Mouse (Mus musculus): ENCODE measurements at regions not wholly inside any gene's neighbourhood (a gene's known extent, or its start where the extent isn't known, plus 50 kb on each side); places are given as distances from the start of the nearest gene placed in this dataset.
A peak's percentile ranks its signal among the peaks of the same experiment; 100 is the strongest.

GRCm38 (mm10) chr9:80961818-80962217, 496.5 kb upstream of the Impg1 start:
- 86% methylated on average over 2 of the region's 2 CpGs for WGBS
- H3K4me2 ChIP-seq (ENCODE audit: low read depth, low read length), result no peak overlapping the region
- no peak overlapping the region for H3K27ac ChIP-seq (ENCODE audit: low read length)
- no peaks in the 10 kb centered on the region for H3K27me3 ChIP-seq (replicated peaks; ENCODE audit: control insufficient read depth, insufficient read depth, low read length)
- no peaks in the 10 kb centered on the region for H3K9me3 ChIP-seq (ENCODE audit: control insufficient read depth, low read length)
- no peak overlapping the region for H3K4me3 ChIP-seq (ENCODE audit: low read length)
- H3K36me3 ChIP-seq (ENCODE audit: control insufficient read depth, insufficient read depth, low read length), result no peaks in the 10 kb centered on the region
- no peak for ATAC-seq
- no peak overlapping the region for H3K9ac ChIP-seq (ENCODE audit: low read depth, low read length)
- no peaks in the 10 kb centered on the region for H3K4me1 ChIP-seq (ENCODE audit: control insufficient read depth, insufficient read depth, low read length)

GRCm38 (mm10) chr9:80942991-80943390, 477.7 kb upstream of the Impg1 start:
- Histone ChIP-seq H3K36me3 (ENCODE audit: control insufficient read depth, insufficient read depth, low read length) (no peaks in the 10 kb centered on the region), H3K4me2 (ENCODE audit: low read depth, low read length) (no peak overlapping the region), H3K9ac (ENCODE audit: low read depth, low read length) (no peak overlapping the region), H3K27me3 (replicated peaks; ENCODE audit: control insufficient read depth, insufficient read depth, low read length) (no peaks in the 10 kb centered on the region), H3K27ac (ENCODE audit: low read length) (no peak overlapping the region), H3K4me1 (ENCODE audit: control insufficient read depth, insufficient read depth, low read length) (no peaks in the 10 kb centered on the region), H3K4me3 (ENCODE audit: low read length) (no peak overlapping the region), H3K9me3 (ENCODE audit: control insufficient read depth, low read length) (no peaks in the 10 kb centered on the region)
- ATAC-seq, result no peak
- WGBS, result 68% methylated on average over 2 of the region's 2 CpGs

GRCm38 (mm10) chr9:80941424-80941823, 476.1 kb upstream of the Impg1 start:
- H3K4me2 ChIP-seq (ENCODE audit: low read depth, low read length), result no peak overlapping the region
- H3K4me3 ChIP-seq (ENCODE audit: low read length), result no peak overlapping the region
- H3K4me1 ChIP-seq (ENCODE audit: control insufficient read depth, insufficient read depth, low read length), result no peaks in the 10 kb centered on the region
- H3K27ac ChIP-seq (ENCODE audit: low read length), result no peak overlapping the region
- no peaks in the 10 kb centered on the region for H3K9me3 ChIP-seq (ENCODE audit: control insufficient read depth, low read length)
- no peak for ATAC-seq
- no peaks in the 10 kb centered on the region for H3K27me3 ChIP-seq (replicated peaks; ENCODE audit: control insufficient read depth, insufficient read depth, low read length)
- WGBS, result 70% methylated on average over 2 of the region's 2 CpGs
- no peaks in the 10 kb centered on the region for H3K36me3 ChIP-seq (ENCODE audit: control insufficient read depth, insufficient read depth, low read length)
- no peak overlapping the region for H3K9ac ChIP-seq (ENCODE audit: low read depth, low read length)

GRCm38 (mm10) chr9:80938238-80938637, 473.0 kb upstream of the Impg1 start:
- Histone ChIP-seq H3K4me2 (ENCODE audit: low read depth, low read length) (no peak overlapping the region), H3K9me3 (ENCODE audit: control insufficient read depth, low read length) (no peaks in the 10 kb centered on the region), H3K27me3 (replicated peaks; ENCODE audit: control insufficient read depth, insufficient read depth, low read length) (no peaks in the 10 kb centered on the region), H3K4me3 (ENCODE audit: low read length) (no peak overlapping the region), H3K4me1 (ENCODE audit: control insufficient read depth, insufficient read depth, low read length) (no peaks in the 10 kb centered on the region), H3K27ac (ENCODE audit: low read length) (no peak overlapping the region), H3K9ac (ENCODE audit: low read depth, low read length) (no peak overlapping the region), H3K36me3 (ENCODE audit: control insufficient read depth, insufficient read depth, low read length) (no peaks in the 10 kb centered on the region)
- no peak for ATAC-seq

- 77% methylated on average over 2 of the region's 2 CpGs for WGBS
- no peaks in the 10 kb centered on the region for H3K36me3 ChIP-seq (ENCODE audit: control insufficient read depth, insufficient read depth, low read length)
- no peaks in the 10 kb centered on the region for H3K4me1 ChIP-seq (ENCODE audit: control insufficient read depth, insufficient read depth, low read length)
- no peak overlapping the region for H3K4me3 ChIP-seq (ENCODE audit: low read length)
- no peak overlapping the region for H3K4me2 ChIP-seq (ENCODE audit: low read depth, low read length)
- no peak overlapping the region for H3K9ac ChIP-seq (ENCODE audit: low read depth, low read length)
- H3K9me3 ChIP-seq (ENCODE audit: control insufficient read depth, low read length), result no peaks in the 10 kb centered on the region
- H3K27ac ChIP-seq (ENCODE audit: low read length), result no peak overlapping the region
- no peaks in the 10 kb centered on the region for H3K27me3 ChIP-seq (replicated peaks; ENCODE audit: control insufficient read depth, insufficient read depth, low read length)
- no peak for ATAC-seq
Measured at GRCm38 (mm10) chr9:80930628-80931027, 465.3 kb upstream of the Impg1 start.

GRCm38 (mm10) chr9:80920304-80920703, 455.0 kb upstream of the Impg1 start:
- H3K9me3 ChIP-seq (ENCODE audit: control insufficient read depth, low read length), result no peaks in the 10 kb centered on the region
- no peak overlapping the region for H3K4me3 ChIP-seq (ENCODE audit: low read length)
- peak; percentile 71 for ATAC-seq
- no peak overlapping the region for H3K9ac ChIP-seq (ENCODE audit: low read depth, low read length)
- 62% methylated on average over 1 of the region's 1 CpGs for WGBS
- no peak overlapping the region for H3K27ac ChIP-seq (ENCODE audit: low read length)
- no peaks in the 10 kb centered on the region for H3K4me1 ChIP-seq (ENCODE audit: control insufficient read depth, insufficient read depth, low read length)
- no peaks in the 10 kb centered on the region for H3K36me3 ChIP-seq (ENCODE audit: control insufficient read depth, insufficient read depth, low read length)
- no peak overlapping the region for H3K4me2 ChIP-seq (ENCODE audit: low read depth, low read length)
- no peaks in the 10 kb centered on the region for H3K27me3 ChIP-seq (replicated peaks; ENCODE audit: control insufficient read depth, insufficient read depth, low read length)

- H3K9ac ChIP-seq (ENCODE audit: low read depth, low read length), result no peak overlapping the region
- H3K4me3 ChIP-seq (ENCODE audit: low read length), result no peak overlapping the region
- H3K4me2 ChIP-seq (ENCODE audit: low read depth, low read length), result no peak overlapping the region
- H3K27ac ChIP-seq (ENCODE audit: low read length), result no peak overlapping the region
- ATAC-seq, result no peak
- no peaks in the 10 kb centered on the region for H3K9me3 ChIP-seq (ENCODE audit: control insufficient read depth, low read length)
- H3K4me1 ChIP-seq (ENCODE audit: control insufficient read depth, insufficient read depth, low read length), result no peaks in the 10 kb centered on the region
- 80% methylated on average over 2 of the region's 2 CpGs for WGBS
- no peaks in the 10 kb centered on the region for H3K36me3 ChIP-seq (ENCODE audit: control insufficient read depth, insufficient read depth, low read length)
- H3K27me3 ChIP-seq (replicated peaks; ENCODE audit: control insufficient read depth, insufficient read depth, low read length), result no peaks in the 10 kb centered on the region
Measured at GRCm38 (mm10) chr9:80913867-80914266, 448.6 kb upstream of the Impg1 start.

GRCm38 (mm10) chr9:80912177-80912576, 446.9 kb upstream of the Impg1 start:
- no peak overlapping the region for H3K27ac ChIP-seq (ENCODE audit: low read length)
- no peaks in the 10 kb centered on the region for H3K27me3 ChIP-seq (replicated peaks; ENCODE audit: control insufficient read depth, insufficient read depth, low read length)
- no peaks in the 10 kb centered on the region for H3K36me3 ChIP-seq (ENCODE audit: control insufficient read depth, insufficient read depth, low read length)
- H3K4me3 ChIP-seq (ENCODE audit: low read length), result no peak overlapping the region
- H3K4me1 ChIP-seq (ENCODE audit: control insufficient read depth, insufficient read depth, low read length), result no peaks in the 10 kb centered on the region
- no peaks in the 10 kb centered on the region for H3K9me3 ChIP-seq (ENCODE audit: control insufficient read depth, low read length)
- H3K9ac ChIP-seq (ENCODE audit: low read depth, low read length), result no peak overlapping the region
- H3K4me2 ChIP-seq (ENCODE audit: low read depth, low read length), result no peak overlapping the region
- no peak for ATAC-seq

GRCm38 (mm10) chr9:80866807-80867206, 401.5 kb upstream of the Impg1 start:
- no peak overlapping the region for H3K27ac ChIP-seq (ENCODE audit: low read length)
- no peaks in the 10 kb centered on the region for H3K27me3 ChIP-seq (replicated peaks; ENCODE audit: control insufficient read depth, insufficient read depth, low read length)
- no peak for ATAC-seq
- H3K9me3 ChIP-seq (ENCODE audit: control insufficient read depth, low read length), result no peaks in the 10 kb centered on the region
- no peak overlapping the region for H3K4me2 ChIP-seq (ENCODE audit: low read depth, low read length)
- 74% methylated on average over 4 of the region's 4 CpGs for WGBS
- H3K4me1 ChIP-seq (ENCODE audit: control insufficient read depth, insufficient read depth, low read length), result no peaks in the 10 kb centered on the region
- H3K36me3 ChIP-seq (ENCODE audit: control insufficient read depth, insufficient read depth, low read length), result no peaks in the 10 kb centered on the region
- H3K9ac ChIP-seq (ENCODE audit: low read depth, low read length), result no peak overlapping the region
- no peak overlapping the region for H3K4me3 ChIP-seq (ENCODE audit: low read length)

- no peak overlapping the region for H3K9ac ChIP-seq (ENCODE audit: low read depth, low read length)
- no peak overlapping the region for H3K4me2 ChIP-seq (ENCODE audit: low read depth, low read length)
- no peak overlapping the region for H3K4me3 ChIP-seq (ENCODE audit: low read length)
- H3K4me1 ChIP-seq (ENCODE audit: control insufficient read depth, insufficient read depth, low read length), result no peaks in the 10 kb centered on the region
- H3K27me3 ChIP-seq (replicated peaks; ENCODE audit: control insufficient read depth, insufficient read depth, low read length), result no peaks in the 10 kb centered on the region
- WGBS, result 60% methylated on average over 2 of the region's 2 CpGs
- no peak overlapping the region for H3K27ac ChIP-seq (ENCODE audit: low read length)
- H3K36me3 ChIP-seq (ENCODE audit: control insufficient read depth, insufficient read depth, low read length), result no peaks in the 10 kb centered on the region
- no peak for ATAC-seq
- H3K9me3 ChIP-seq (ENCODE audit: control insufficient read depth, low read length), result no peaks in the 10 kb centered on the region
Measured at GRCm38 (mm10) chr9:80858998-80859397, 393.7 kb upstream of the Impg1 start.

All from intestine, embryonic 16.5 days (tissue).